ENCODE assay signal across 8 mouse cellular contexts in the genomic region with DNA sequence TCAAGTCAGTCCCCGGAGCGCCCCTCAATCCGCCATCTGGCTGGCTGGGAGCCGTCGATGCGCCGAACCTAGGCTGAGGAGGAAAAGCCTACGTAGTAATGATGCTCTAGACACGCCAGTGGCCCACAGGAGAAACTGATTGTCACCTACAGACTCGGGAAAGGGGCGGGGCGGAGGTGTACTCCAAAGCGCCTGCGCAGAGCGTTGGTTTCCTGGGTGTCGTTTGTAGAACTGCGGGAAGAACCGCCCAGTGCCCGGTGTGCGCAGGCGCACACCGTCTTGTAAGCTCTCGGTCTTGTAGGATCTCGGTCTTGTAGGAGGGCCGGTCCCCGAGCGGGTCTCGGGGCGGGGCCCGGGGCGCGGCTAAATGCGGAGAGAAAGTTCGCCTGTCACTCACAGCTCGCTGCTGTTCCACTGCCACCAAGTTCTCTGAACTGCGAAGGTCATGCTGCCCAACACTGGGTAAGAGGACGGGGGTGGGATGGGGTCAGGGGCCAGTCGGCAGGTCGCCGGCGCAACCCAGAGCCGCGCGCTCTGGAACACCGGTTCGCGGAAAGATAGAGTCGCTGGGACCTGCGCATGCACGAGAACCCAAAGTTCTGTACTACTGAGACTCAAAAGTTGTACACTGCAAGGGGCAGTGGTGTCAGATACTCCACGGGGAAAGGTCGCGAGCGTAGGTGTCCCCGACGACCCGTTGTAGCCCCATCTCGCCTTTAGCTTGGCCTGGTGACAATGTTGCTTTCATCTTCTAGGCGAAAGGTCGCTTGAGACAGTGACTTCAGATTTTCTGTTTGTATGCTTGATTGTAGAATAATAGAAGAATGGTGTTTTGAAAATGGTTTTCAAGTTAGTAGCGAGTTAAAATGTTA. TPM values are rescaled to one million over a fixed set of nuclear protein-coding genes. Genes with fewer than 3 reads are reported as not detected.
A peak's percentile ranks its signal among the peaks of the same experiment; 100 is the strongest.
DNase-seq lines count a peak whose midpoint lies in the region; ATAC-seq and TF ChIP-seq lines count a peak whose summit lies in the region.

A gene (plus strand): TSS at position 250 of the 872 bp plus-strand sequence.

- H3K27me3 ChIP-seq in MEL (ENCODE audit: control insufficient read depth in 1 of 2, insufficient read depth in 2 of 2, low read length in 2 of 2), result no peaks in the 10 kb centered on the region
- no peaks in the 10 kb centered on the region for H3K27me3 ChIP-seq in cerebellum, adult 2 months (ENCODE audit: control insufficient read depth, insufficient read depth, low read length)
- no peaks in the 10 kb centered on the region for H3K27me3 ChIP-seq in forebrain, postnatal 0 days (ENCODE audit: insufficient read depth, low read length)
- H3K27me3 ChIP-seq in lung, embryonic 15.5 days, result no peaks in the 10 kb centered on the region

- no peaks in the 10 kb centered on the region; a peak in 1 of 4 replicates for H3K4me1 ChIP-seq in MEL (ENCODE audit: control insufficient read depth in 1 of 2, insufficient read depth in 2 of 2, low read length in 2 of 2)
- no peaks in the 10 kb centered on the region; the same call in 1 of the 2 replicates for H3K4me1 ChIP-seq in cerebellum, adult 2 months (ENCODE audit: control insufficient read depth, insufficient read depth, low read length)
- H3K4me1 ChIP-seq in forebrain, postnatal 0 days (ENCODE audit: insufficient read depth), result no peaks in the 10 kb centered on the region
- peaks cover 6% of the 10 kb centered on the region; the same call in 1 of the 2 replicates for H3K4me1 ChIP-seq in lung, embryonic 15.5 days

- no peaks in the 10 kb centered on the region for H3K9me3 ChIP-seq in MEL (replicated peaks; ENCODE audit: insufficient read depth, low read length)
- no peaks in the 10 kb centered on the region for H3K9me3 ChIP-seq in forebrain, postnatal 0 days (ENCODE audit: low read length)
- no peaks in the 10 kb centered on the region for H3K9me3 ChIP-seq in lung, embryonic 15.5 days

- no peak for TF ChIP-seq CTCF in MEL (IDR thresholded peaks at IDR 0.05 in 2 of 3, conservative IDR thresholded peaks at IDR 0.05 in 1 of 3; ENCODE audit: control insufficient read depth in 1 of 3, insufficient read depth in 1 of 3, low read depth in 2 of 3, low read length in 3 of 3, poor library complexity in 1 of 3, severe bottlenecking in 1 of 3)
- no peak for TF ChIP-seq CTCF in cerebellum, adult 2 months (IDR thresholded peaks at IDR 0.05; ENCODE audit: borderline replicate concordance, insufficient read depth, low read depth, low read length)
- TF ChIP-seq CTCF in forebrain, postnatal 0 days (IDR thresholded peaks at IDR 0.05; ENCODE audit: low read depth), result no peak

- ATAC-seq in forebrain, postnatal 0 days, result peak; percentile 97
- ATAC-seq in lung, embryonic 15.5 days (ENCODE audit: borderline replicate concordance, extremely low read depth, low FRiP score, low TSS enrichment), result peak; percentile 98

- peaks cover 0 to 3% of the 10 kb centered on the region in 2 experiments; a peak in 2 of 4 replicates for H3K36me3 ChIP-seq in MEL (ENCODE audit: control insufficient read depth in 1 of 2, insufficient read depth in 2 of 2, low read length in 2 of 2)
- no peaks in the 10 kb centered on the region for H3K36me3 ChIP-seq in forebrain, postnatal 0 days (ENCODE audit: insufficient read depth)
- no peaks in the 10 kb centered on the region for H3K36me3 ChIP-seq in lung, embryonic 15.5 days

- no peaks in the 10 kb centered on the region; the same call in 1 of the 2 replicates for H3K79me2 ChIP-seq in MEL (ENCODE audit: control insufficient read depth, insufficient read depth, low read length, poor library complexity)

- DNase-seq in MEL (ENCODE audit: low read depth, low spot score), result peak; percentile 100
- peak; percentile 99 for DNase-seq in cerebellum, adult 2 months
- peak; percentile 99 for DNase-seq in forebrain, postnatal 0 days
- peak; percentile 97 for DNase-seq in heart, postnatal 4 days
- peak; percentile 97 for DNase-seq in layer of hippocampus, adult 8-10 months (ENCODE audit: low spot score in 2 of 2)
- DNase-seq in ovary, adult 18-20 months (ENCODE audit: low spot score), result peak; percentile 97
- DNase-seq in thymus, postnatal 0 days (ENCODE audit: low spot score), result peak; percentile 100

- peak within 1 kb of the TSS; percentile 76 for H3K9ac ChIP-seq in MEL (ENCODE audit: control insufficient read depth, low read depth, low read length, poor library complexity, severe bottlenecking)
- H3K9ac ChIP-seq in forebrain, postnatal 0 days, result peak within 1 kb of the TSS; percentile 67
- peak within 1 kb of the TSS; percentile 70 for H3K9ac ChIP-seq in lung, embryonic 15.5 days

- peak; percentile 61 to 78; a peak in 3 of 4 replicates for TF ChIP-seq POLR2A in MEL (IDR thresholded peaks at IDR 0.05; ENCODE audit: control insufficient read depth in 1 of 2, insufficient read depth in 1 of 2, low read depth in 1 of 2, low read length in 2 of 2, poor library complexity in 1 of 2)
- peak; percentile 84 for TF ChIP-seq POLR2A in cerebellum, adult 2 months (IDR thresholded peaks at IDR 0.05; ENCODE audit: borderline replicate concordance, insufficient read depth, low read length)

- WGBS in cerebellum, adult 2 months, result under 1% methylated on average over 61 of the region's 61 CpGs
- under 1% methylated on average over 61 of the region's 61 CpGs for WGBS in forebrain, postnatal 0 days
- 2% methylated on average over 61 of the region's 61 CpGs for WGBS in lung, embryonic 15.5 days

- TF ChIP-seq EP300 in MEL (IDR thresholded peaks at IDR 0.05; ENCODE audit: low read depth in 1 of 2, low read length in 2 of 2), result 0 out of 4 replicates have a peak, but pooled peaks of 1 of the 2 experiments have one; percentile 5

- peak within 1 kb of the TSS; percentile 93 to 94 for H3K4me3 ChIP-seq in MEL (ENCODE audit: control insufficient read depth in 1 of 2, insufficient read depth in 1 of 2, low read depth in 2 of 2, low read length in 2 of 2)
- peak within 1 kb of the TSS; percentile 94 for H3K4me3 ChIP-seq in cerebellum, adult 2 months (replicated peaks; ENCODE audit: insufficient read depth, low read depth, low read length)
- H3K4me3 ChIP-seq in forebrain, postnatal 0 days (ENCODE audit: low read depth, low read length), result peak within 1 kb of the TSS; percentile 65
- H3K4me3 ChIP-seq in lung, embryonic 15.5 days, result peak within 1 kb of the TSS; percentile 76

- H3K27ac ChIP-seq in MEL (ENCODE audit: control insufficient read depth, low read depth, low read length), result peak within 1 kb of the TSS; percentile 58
- H3K27ac ChIP-seq in cerebellum, adult 2 months (ENCODE audit: insufficient read depth, low read length), result peak within 1 kb of the TSS; percentile 89
- H3K27ac ChIP-seq in forebrain, postnatal 0 days (ENCODE audit: low read depth, low read length), result peak within 1 kb of the TSS; percentile 80
- peak within 1 kb of the TSS; percentile 86 for H3K27ac ChIP-seq in lung, embryonic 15.5 days

- no peak; the same call in 1 of the 2 replicates for TF ChIP-seq RAD21 in MEL (IDR thresholded peaks at IDR 0.05; ENCODE audit: low read depth, low read length)

- H3K4me2 ChIP-seq in forebrain, postnatal 0 days (ENCODE audit: low read depth), result peak within 1 kb of the TSS; percentile 66
- peak within 1 kb of the TSS; percentile 79 for H3K4me2 ChIP-seq in lung, embryonic 15.5 days

TF ChIP-seq in MEL, 35 proteins besides CTCF, POLR2A, EP300 and RAD21 (continues in another document):
- no peak for TF ChIP-seq ZKSCAN1 (IDR thresholded peaks at IDR 0.05; ENCODE audit: low read depth, low read length)
- no peak for TF ChIP-seq CHD2 (IDR thresholded peaks at IDR 0.05; ENCODE audit: low read length)
- TF ChIP-seq TBP (IDR thresholded peaks at IDR 0.05; ENCODE audit: low read depth, low read length), result peak; percentile 33; the same call in 1 of the 2 replicates
- TF ChIP-seq TCF12 (IDR thresholded peaks at IDR 0.05; ENCODE audit: low read depth, low read length), result no peak; the same call in none of the 2 replicates
- TF ChIP-seq ETS1 (IDR thresholded peaks at IDR 0.05; ENCODE audit: low read depth, low read length), result peak; percentile 15; the same call in 1 of the 2 replicates
- TF ChIP-seq USF2 (IDR thresholded peaks at IDR 0.05; ENCODE audit: borderline replicate concordance in 1 of 2, insufficient read depth in 1 of 2, low read depth in 1 of 2, low read length in 2 of 2), result no peak
- TF ChIP-seq NELFE (IDR thresholded peaks at IDR 0.05; ENCODE audit: low read depth, low read length), result peak; percentile 67
- TF ChIP-seq ZNF384 (IDR thresholded peaks at IDR 0.05; ENCODE audit: low read depth, low read length), result no peak
- no peak for TF ChIP-seq SMC3 (IDR thresholded peaks at IDR 0.05; ENCODE audit: low read depth, low read length)
- TF ChIP-seq SIN3A (IDR thresholded peaks at IDR 0.05; ENCODE audit: low read length), result peak; percentile 68
- TF ChIP-seq MXI1 (IDR thresholded peaks at IDR 0.05; ENCODE audit: low read depth, low read length), result peak; percentile 47; the same call in 1 of the 2 replicates
- TF ChIP-seq GABPA (IDR thresholded peaks at IDR 0.05; ENCODE audit: low read depth, low read length), result no peak
- TF ChIP-seq BHLHE40 (IDR thresholded peaks at IDR 0.05; ENCODE audit: borderline replicate concordance, low read depth, low read length), result no peak
- 0 out of 2 replicates have a peak, but pooled peaks have one; percentile 17 for TF ChIP-seq MYC (IDR thresholded peaks at IDR 0.05; ENCODE audit: low read depth, low read length)
- no peak for TF ChIP-seq ZC3H11A (IDR thresholded peaks at IDR 0.05; ENCODE audit: low read depth, low read length)
- no peak for TF ChIP-seq UBTF (IDR thresholded peaks at IDR 0.05; ENCODE audit: borderline replicate concordance, insufficient read depth, low read depth, low read length)
- TF ChIP-seq ZMIZ1 (IDR thresholded peaks at IDR 0.05; ENCODE audit: low read depth, low read length), result peak; percentile 69; the same call in 1 of the 2 replicates
- TF ChIP-seq NRF1 (IDR thresholded peaks at IDR 0.05; ENCODE audit: insufficient read depth, low read depth, low read length, poor library complexity, severe bottlenecking), result peak; percentile 94
- TF ChIP-seq MEF2A (IDR thresholded peaks at IDR 0.05; ENCODE audit: extremely low read depth, insufficient replicate concordance, low read depth, low read length, poor library complexity, severe bottlenecking), result no peak

RNA-seq across cellular contexts. Expression of the gene that starts here (rescaled TPM):
- total RNA-seq in MEL (2012; rRNA removed), result 8.4 and 10.6 TPM in 2 replicates
- polyA plus RNA-seq in MEL (2012; ENCODE audit: insufficient read depth in 1 of 2, insufficient read length in 2 of 2, low read depth in 1 of 2, low replicate concordance in 2 of 2, missing spikeins in 1 of 2), result 10 to 100 TPM in 1 of 2 experiments, not detected in 1; 15.0 TPM
- 58.4 and 59.0 TPM in 2 replicates for polyA plus RNA-seq in cerebellum, adult 2 months (2012; rRNA removed)
- total RNA-seq in forebrain, postnatal 0 days (2014; rRNA removed), result 17.2 and 18.1 TPM in 2 replicates
- 21.2 and 24.7 TPM in 2 replicates for polyA plus RNA-seq in forebrain, postnatal 0 days (2015; fragmentation: Nextera tagmentation; extraction: Ambion mirVana)
- 100 to 1,000 TPM; 220 to 227 TPM for total RNA-seq in heart, postnatal 4 days (2021)
- total RNA-seq in layer of hippocampus, adult 8-10 months (2022), result 10 to 100 TPM; 23.0 to 31.4 (median 29.0) TPM
- polyA plus RNA-seq in lung, embryonic 15.5 days (2015; fragmentation: Nextera tagmentation; extraction: Ambion mirVana), result 20.7 and 22.8 TPM in 2 replicates
- 58.4 and 60.0 TPM in 2 replicates for polyA plus RNA-seq in thymus, postnatal 0 days (2015; fragmentation: Nextera tagmentation; extraction: Ambion mirVana)

Comparison
In these comparisons a context has a peak if more than half of its experiments do, and no peak if none do; other contexts are left out.
1. Peak in every context shown above with its lines: DNase-seq, ATAC-seq, H3K4me3 ChIP-seq and H3K27ac ChIP-seq.
2. RNA of the gene that starts here (total RNA-seq): 220 to 227 TPM in heart, postnatal 4 days; 23.0 to 31.4 TPM in layer of hippocampus, adult 8-10 months, 17.2 to 18.1 TPM in forebrain, postnatal 0 days and 8.4 to 10.6 TPM in MEL; every median in the first group is over 4 times any median in the second.